Mouse (Mus musculus) midbrain, embryonic 11.5 days (tissue): ENCODE data around the gene Cd5. TPM values are rescaled to one million over a fixed set of nuclear protein-coding genes. Genes with fewer than 3 reads are reported as not detected.
A peak's percentile ranks its signal among the peaks of the same experiment; 100 is the strongest.

ENCODE experiments used
- ATAC-seq: fragments of 200-750 bp; cut with Nextera tagmentation; 2 replicates; pipeline ENCODE4 v1.8.0; 2017; ENCODE audit warnings: moderate TSS enrichment, moderate library complexity; ENCODE audit not compliant: low FRiP score
- DNase-seq: peaks from one replicate; pipeline ENCODE4 v3.0.0; 2015; ENCODE audit warnings: low spot score; ENCODE audit errors: missing footprints
- H3K27ac ChIP-seq: fragments of 300-500 bp; sonication (generic); 2 replicates; pipeline ENCODE4 v1.5.1; 2014; ENCODE audit warnings: low read depth, low read length
- H3K27me3 ChIP-seq: fragments of 300-500 bp; sonication (generic); 2 replicates; pipeline ENCODE4 v1.6.1; 2014; ENCODE audit warnings: mild to moderate bottlenecking, low read length, moderate library complexity, mixed read lengths; ENCODE audit not compliant: control insufficient read depth, insufficient read depth
- H3K36me3 ChIP-seq: fragments of 300-500 bp; sonication (generic); 2 replicates; pipeline ENCODE4 v1.6.1; 2014; ENCODE audit warnings: mild to moderate bottlenecking, low read length, moderate library complexity, mixed read lengths; ENCODE audit not compliant: control insufficient read depth, insufficient read depth
- H3K4me1 ChIP-seq: fragments of 300-500 bp; sonication (generic); 2 replicates; pipeline ENCODE4 v1.6.1; 2014; ENCODE audit warnings: low read length; ENCODE audit not compliant: control insufficient read depth, insufficient read depth
- H3K4me2 ChIP-seq: fragments of 300-500 bp; sonication (generic); 2 replicates; pipeline ENCODE4 v1.6.1; 2014; ENCODE audit warnings: mild to moderate bottlenecking, moderate library complexity
- H3K4me3 ChIP-seq: fragments of 300-500 bp; sonication (generic); 2 replicates; pipeline ENCODE4 v1.5.1; 2014; ENCODE audit warnings: low read depth, low read length
- H3K9ac ChIP-seq: fragments of 300-500 bp; sonication (generic); 2 replicates; pipeline ENCODE4 v1.6.1; 2014; ENCODE audit warnings: low read length
- H3K9me3 ChIP-seq: fragments of 300-500 bp; sonication (generic); 2 replicates; pipeline ENCODE4 v1.6.1; 2016; ENCODE audit warnings: low read length; ENCODE audit not compliant: control insufficient read depth
- WGBS: fragments of 180-500 bp; shearing (Covaris S2); extraction: QIAGEN DNeasy Blood & Tissue Kit; methylation state at CpG from one replicate; pipeline ENCODE4 v1.1.7; 2014; 5-methylcytosine and 5-hydroxymethylcytosine counted together
- polyA plus RNA-seq: library from polyadenylated mRNA; unstranded; fragments of >200 nt; fragmentation: Nextera tagmentation; extraction: Ambion mirVana; gene quantifications from 2 replicates; pipeline ENCODE4 v1.2.1, GENCODE M21; 2014

Gene Cd5
- polyA plus RNA-seq, 1 experiment from 2014 or later, result 0.22 TPM

GRCm38 (mm10) chr19:10692361-10692760 lies 46.4 kb downstream of the Cd5 start:
- WGBS, result 90% methylated on average over 4 of the region's 4 CpGs
- Histone ChIP-seq H3K27ac (no peak overlapping the region), H3K4me3 (no peak overlapping the region), H3K4me1 (peaks cover 25% of the 10 kb centered on the region), H3K4me2 (no peak overlapping the region), H3K9me3 (no peaks in the 10 kb centered on the region), H3K36me3 (no peaks in the 10 kb centered on the region), H3K9ac (no peak overlapping the region), H3K27me3 (no peaks in the 10 kb centered on the region)
- DNase-seq, result no peak
- no peak for ATAC-seq

GRCm38 (mm10) chr19:10691660-10692059 lies 47.1 kb downstream of the Cd5 start:
- Histone ChIP-seq H3K4me3 (no peak overlapping the region), H3K4me1 (peaks cover 25% of the 10 kb centered on the region), H3K27ac (no peak overlapping the region), H3K9ac (no peak overlapping the region), H3K36me3 (no peaks in the 10 kb centered on the region), H3K27me3 (no peaks in the 10 kb centered on the region), H3K4me2 (no peak overlapping the region), H3K9me3 (no peaks in the 10 kb centered on the region)
- 82% methylated on average over 3 of the region's 3 CpGs for WGBS
- DNase-seq (no peak), ATAC-seq (no peak)

DNA sequence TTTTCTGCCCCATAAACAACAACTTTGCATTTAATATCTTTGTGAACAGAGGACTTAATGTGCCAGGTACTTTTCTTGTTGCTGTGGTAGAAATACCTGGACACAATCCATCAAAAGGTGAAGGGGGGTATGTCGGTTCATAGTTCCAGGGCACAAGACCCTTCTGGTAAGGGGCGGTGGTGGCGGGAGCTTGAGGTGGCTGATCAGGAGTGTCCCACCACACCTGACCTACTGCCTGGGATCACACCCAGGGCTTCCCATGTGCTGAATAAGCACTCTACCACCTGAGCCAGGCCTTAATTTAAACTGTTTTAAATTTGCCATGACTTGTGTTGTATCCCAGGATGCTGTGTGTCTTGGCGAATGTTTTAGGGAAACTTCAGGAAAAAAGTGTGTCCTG lies 47.7 kb downstream of the Cd5 start:
- Histone ChIP-seq H3K27me3 (no peaks in the 10 kb centered on the region), H3K36me3 (no peaks in the 10 kb centered on the region), H3K9ac (no peak overlapping the region), H3K9me3 (no peaks in the 10 kb centered on the region), H3K27ac (no peak overlapping the region), H3K4me3 (no peak overlapping the region), H3K4me1 (peaks cover 25% of the 10 kb centered on the region), H3K4me2 (no peak overlapping the region)
- DNase-seq (no peak), ATAC-seq (no peak)
- WGBS, result 95% methylated on average over 4 of the region's 4 CpGs

GRCm38 (mm10) chr19:10690336-10690735 lies 48.5 kb downstream of the Cd5 start:
- H3K27ac ChIP-seq, result no peak overlapping the region
- no peak overlapping the region for H3K9ac ChIP-seq
- no peak for DNase-seq
- ATAC-seq, result no peak
- no peaks in the 10 kb centered on the region for H3K36me3 ChIP-seq
- 91% methylated on average over 3 of the region's 3 CpGs for WGBS
- H3K4me1 ChIP-seq, result peaks cover 18% of the 10 kb centered on the region
- no peaks in the 10 kb centered on the region for H3K9me3 ChIP-seq
- H3K27me3 ChIP-seq, result no peaks in the 10 kb centered on the region
- no peak overlapping the region for H3K4me2 ChIP-seq
- H3K4me3 ChIP-seq, result no peak overlapping the region

DNA sequence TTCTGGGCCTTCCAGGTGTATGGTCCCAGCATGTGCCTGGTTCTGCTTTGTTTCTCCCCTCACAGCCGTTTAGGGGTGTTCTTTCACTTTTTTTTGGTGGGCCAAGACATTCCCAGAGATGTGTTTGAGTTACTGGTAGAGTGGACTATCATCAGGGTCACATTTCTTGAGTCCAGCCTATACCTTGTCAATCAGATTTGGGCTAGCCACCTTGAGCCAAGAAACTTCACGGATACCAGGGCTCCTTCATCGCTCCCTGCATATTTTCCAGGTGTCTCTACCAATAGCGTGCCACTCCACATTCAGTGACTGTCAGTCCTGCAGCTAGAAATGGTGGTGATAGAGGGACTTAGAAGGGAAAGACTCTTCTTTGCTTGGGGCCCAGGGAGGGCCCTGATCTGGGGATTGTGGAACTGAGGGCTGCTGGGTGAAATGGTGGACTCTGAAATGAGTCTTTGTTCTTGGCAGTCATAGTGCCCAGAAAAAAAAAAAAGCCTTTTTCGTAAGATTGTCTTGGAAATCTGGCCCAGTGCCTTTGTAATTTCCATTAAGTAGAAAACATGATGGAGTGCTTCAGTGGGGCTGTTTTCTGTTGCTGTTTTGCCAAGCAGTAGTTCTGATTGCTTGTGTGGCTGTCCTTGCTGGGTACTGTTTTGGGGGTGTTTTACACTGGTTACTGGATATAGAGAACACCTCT lies 49.2 kb downstream of the Cd5 start:
- Histone ChIP-seq H3K4me3 (peak overlapping the region; percentile 82), H3K4me1 (peaks cover 16% of the 10 kb centered on the region), H3K9me3 (no peaks in the 10 kb centered on the region), H3K27ac (no peak overlapping the region; the same call in 1 of the 2 replicates), H3K36me3 (no peaks in the 10 kb centered on the region), H3K4me2 (peak overlapping the region; percentile 70), H3K9ac (peak overlapping the region; percentile 88), H3K27me3 (no peaks in the 10 kb centered on the region)
- DNase-seq (peak; percentile 86), ATAC-seq (no peak)
- 67% methylated on average over 5 of the region's 5 CpGs for WGBS

- peak; percentile 94 for ATAC-seq
- peak within 1 kb of the TSS; percentile 92 for H3K27ac ChIP-seq
- DNase-seq, result peak; percentile 99
- peak within 1 kb of the TSS; percentile 70 for H3K4me2 ChIP-seq
- peak within 1 kb of the TSS; percentile 82 for H3K4me3 ChIP-seq
- H3K4me1 ChIP-seq, result peaks cover 16% of the 10 kb centered on the region
- peak within 1 kb of the TSS; percentile 88 for H3K9ac ChIP-seq
- WGBS, result under 1% methylated on average over 74 of the region's 74 CpGs
- H3K9me3 ChIP-seq, result no peaks in the 10 kb centered on the region
- no peaks in the 10 kb centered on the region for H3K36me3 ChIP-seq
- H3K27me3 ChIP-seq, result no peaks in the 10 kb centered on the region
Measured at GRCm38 (mm10) chr19:10688537-10689352, 50.1 kb downstream of the Cd5 start, which contains the start of gene Vps37c. Vps37c (plus strand) TSS chr19:10688735.

DNA sequence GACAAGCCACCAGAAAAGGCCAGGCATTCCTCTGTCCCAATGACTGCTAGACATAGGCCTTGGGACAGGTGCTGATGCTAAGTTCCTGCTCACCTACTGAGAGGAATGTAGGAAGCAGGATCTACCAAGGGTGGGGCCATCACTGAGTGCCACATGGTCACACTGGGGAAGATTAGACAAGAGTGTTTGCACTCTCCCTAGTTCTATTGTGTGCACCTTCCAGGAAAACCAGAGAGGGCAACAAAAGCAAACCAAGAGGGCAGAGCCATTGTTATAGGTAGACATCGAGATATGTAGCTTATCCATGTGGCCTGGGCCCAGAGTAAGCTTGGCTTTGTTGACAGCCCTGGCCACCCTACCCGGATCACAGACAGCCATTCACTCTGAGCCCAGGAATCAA lies 53.1 kb downstream of the Cd5 start:
- Histone ChIP-seq H3K27me3 (no peaks in the 10 kb centered on the region), H3K36me3 (no peaks in the 10 kb centered on the region), H3K9me3 (no peaks in the 10 kb centered on the region), H3K4me3 (no peak overlapping the region), H3K9ac (no peak overlapping the region), H3K27ac (no peak overlapping the region), H3K4me2 (no peak overlapping the region), H3K4me1 (peaks cover 16% of the 10 kb centered on the region)
- no peak for DNase-seq
- no peak for ATAC-seq
- 67% methylated on average over 2 of the region's 2 CpGs for WGBS

DNA sequence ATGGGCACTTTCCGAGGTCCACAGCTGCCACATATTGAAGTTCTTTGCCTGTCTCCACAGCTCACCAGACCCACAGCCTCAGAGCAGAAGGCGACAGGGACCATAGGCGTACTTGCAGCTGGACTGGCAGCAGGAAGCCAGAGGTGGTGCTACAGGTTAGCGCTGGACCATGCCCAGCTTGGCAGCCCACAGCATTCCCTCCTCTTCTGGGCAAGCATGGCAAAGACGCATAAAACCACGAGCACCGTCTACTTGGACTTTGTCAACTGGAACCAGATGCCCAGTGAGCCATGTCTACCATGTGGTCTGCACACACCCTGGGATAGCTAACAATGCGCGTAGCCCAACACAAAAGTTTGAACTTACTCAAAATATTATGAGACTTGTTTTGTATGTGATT lies 53.7 kb downstream of the Cd5 start:
- Histone ChIP-seq H3K9ac (no peak overlapping the region), H3K4me2 (no peak overlapping the region), H3K4me3 (no peak overlapping the region), H3K4me1 (peaks cover 14% of the 10 kb centered on the region), H3K27ac (no peak overlapping the region), H3K27me3 (no peaks in the 10 kb centered on the region), H3K9me3 (no peaks in the 10 kb centered on the region), H3K36me3 (no peaks in the 10 kb centered on the region)
- no peak for DNase-seq
- 93% methylated on average over 9 of the region's 9 CpGs for WGBS
- no peak for ATAC-seq

DNA sequence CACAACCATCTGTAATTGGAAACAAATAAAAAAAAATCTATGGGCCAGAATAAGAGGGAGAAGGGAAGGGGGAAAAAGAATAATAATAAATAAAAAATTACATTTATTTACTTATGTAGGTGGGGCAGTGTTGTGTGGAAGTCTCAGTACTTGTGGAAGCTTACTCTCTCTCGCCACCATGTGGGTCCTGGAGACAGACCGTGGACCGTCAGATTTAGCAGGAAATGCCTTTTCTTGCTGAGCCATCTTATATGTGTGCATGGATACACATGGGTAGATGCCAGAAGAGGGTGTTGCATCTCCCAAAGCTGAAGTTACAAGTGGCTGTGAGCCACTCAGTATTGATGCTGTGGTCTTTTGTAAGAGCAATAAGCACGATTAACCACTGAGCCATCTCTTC lies 57.2 kb downstream of the Cd5 start:
- DNase-seq (no peak), ATAC-seq (no peak)
- H3K9me3 ChIP-seq, result no peaks in the 10 kb centered on the region
- H3K4me1 ChIP-seq, result no peaks in the 10 kb centered on the region
- H3K4me3 ChIP-seq, result no peak overlapping the region
- no peak overlapping the region for H3K9ac ChIP-seq
- WGBS, result 71% methylated on average over 4 of the region's 4 CpGs
- no peaks in the 10 kb centered on the region for H3K36me3 ChIP-seq
- H3K27me3 ChIP-seq, result no peaks in the 10 kb centered on the region
- H3K4me2 ChIP-seq, result no peak overlapping the region
- no peak overlapping the region for H3K27ac ChIP-seq
